Mouse (Mus musculus) C2C12 (cell line): ENCODE data around the gene Slc39a11. TPM values are rescaled to one million over a fixed set of nuclear protein-coding genes. Genes with fewer than 3 reads are reported as not detected.

ENCODE experiments used
- H3K27me3 ChIP-seq: one replicate; pipeline ENCODE4 v1.6.1; 2011; ENCODE audit not compliant: control insufficient read depth, insufficient read depth, insufficient read length
- H3K36me3 ChIP-seq: one replicate; pipeline ENCODE4 v1.6.1; 2011; ENCODE audit not compliant: control insufficient read depth, insufficient read depth
- H3K4me3 ChIP-seq: one replicate; pipeline ENCODE4 v1.5.1; 2011; ENCODE audit warnings: mild to moderate bottlenecking, control low read depth; ENCODE audit not compliant: poor library complexity, insufficient read depth, severe bottlenecking
- H3K79me2 ChIP-seq: one replicate; pipeline ENCODE4 v1.6.1; 2011; ENCODE audit not compliant: control insufficient read depth, insufficient read depth
- H3K79me3 ChIP-seq: one replicate; pipeline ENCODE4 v1.6.1; 2011; ENCODE audit warnings: low read depth, control low read depth
- H3ac ChIP-seq: one replicate; pipeline ENCODE3; 2011; ENCODE audit warnings: low read depth; ENCODE audit not compliant: control insufficient read depth, insufficient read length
- CEBPB ChIP-seq: IDR thresholded peaks from one replicate; pipeline ENCODE4 v1.6.1; 2011; ENCODE audit warnings: low read depth, mild to moderate bottlenecking, control low read depth, moderate library complexity
- CTCF ChIP-seq: IDR thresholded peaks from one replicate; pipeline ENCODE4 v1.5.1; 2011; ENCODE audit not compliant: control insufficient read depth, insufficient read depth, insufficient read length
- FOSL1 ChIP-seq: IDR thresholded peaks from one replicate; pipeline ENCODE4 v1.8.0; 2011; ENCODE audit warnings: mild to moderate bottlenecking, low read length; ENCODE audit not compliant: poor library complexity, insufficient read depth, severe bottlenecking
- MAX ChIP-seq: IDR thresholded peaks from one replicate; pipeline ENCODE4 v1.6.1; 2011; ENCODE audit warnings: mild to moderate bottlenecking, control low read depth
- MYOD1 ChIP-seq: IDR thresholded peaks from one replicate; pipeline ENCODE4 v1.6.1; 2011; ENCODE audit warnings: low read depth; ENCODE audit not compliant: control insufficient read depth, insufficient read length
- MYOG ChIP-seq: IDR thresholded peaks from one replicate; pipeline ENCODE4 v1.6.1; 2011; ENCODE audit not compliant: control insufficient read depth, insufficient read length; ENCODE audit errors: extremely low read depth
- USF1 ChIP-seq: IDR thresholded peaks from one replicate; pipeline ENCODE4 v1.6.1; 2011; ENCODE audit warnings: low read depth, mild to moderate bottlenecking, control low read depth, moderate library complexity
- polyA plus RNA-seq: library from polyadenylated mRNA; unstranded; fragments of >200 nt; fragmentation: generic; extraction: Trizol; gene quantifications from one replicate; pipeline ENCODE4 v1.2.1, GENCODE M21; 2012; ENCODE audit warnings: missing spikeins

Slc39a11 gene
- polyA plus RNA-seq, 1 experiment: 10.0 TPM

- Histone ChIP-seq H3K4me3 (no peak overlapping the region), H3K79me3 (peaks cover 87% of the 10 kb centered on the region), H3K79me2 (peaks cover 100% of the 10 kb centered on the region), H3K27me3 (no peaks in the 10 kb centered on the region), H3ac (no peak overlapping the region), H3K36me3 (peaks cover 52% of the 10 kb centered on the region)
- TF ChIP-seq CTCF (no peak), MYOG (no peak), USF1 (no peak), FOSL1 (no peak), MAX (no peak), CEBPB (no peak), MYOD1 (no peak)
These were observed 27.0 kb upstream of the Slc39a11 start for GRCm38 (mm10) chr11:113676847-113677246.

GRCm38 (mm10) chr11:113674595-113674994, 24.7 kb upstream of the Slc39a11 start:
- H3K27me3 ChIP-seq: no peaks in the 10 kb centered on the region
- TF ChIP-seq MYOG (no peak), CEBPB (no peak), USF1 (no peak), MYOD1 (no peak), MAX (no peak), CTCF (no peak), FOSL1 (no peak)
- H3K36me3 ChIP-seq: peaks cover 63% of the 10 kb centered on the region
- H3K79me2 ChIP-seq: peaks cover 100% of the 10 kb centered on the region
- H3K4me3 ChIP-seq: no peak overlapping the region
- H3ac ChIP-seq: no peak overlapping the region
- H3K79me3 ChIP-seq: peaks cover 81% of the 10 kb centered on the region

- Histone ChIP-seq H3K27me3 (no peaks in the 10 kb centered on the region), H3ac (no peak overlapping the region), H3K36me3 (peaks cover 64% of the 10 kb centered on the region), H3K4me3 (no peak overlapping the region), H3K79me3 (peaks cover 81% of the 10 kb centered on the region), H3K79me2 (peaks cover 100% of the 10 kb centered on the region)
- TF ChIP-seq USF1 (no peak), CTCF (no peak), CEBPB (no peak), FOSL1 (no peak), MAX (no peak), MYOG (no peak), MYOD1 (no peak)
These were observed 23.7 kb upstream of the Slc39a11 start for GRCm38 (mm10) chr11:113673614-113674013.

- Histone ChIP-seq H3K79me3 (peaks cover 66% of the 10 kb centered on the region), H3K36me3 (peaks cover 62% of the 10 kb centered on the region), H3K4me3 (no peak overlapping the region), H3ac (no peak overlapping the region), H3K27me3 (no peaks in the 10 kb centered on the region), H3K79me2 (peaks cover 96% of the 10 kb centered on the region)
- TF ChIP-seq MYOG (no peak), CTCF (no peak), MYOD1 (no peak)
These were observed 19.8 kb upstream of the Slc39a11 start for GRCm38 (mm10) chr11:113669711-113670110.

- no peaks in the 10 kb centered on the region for H3K27me3 ChIP-seq
- H3K4me3 ChIP-seq: no peak overlapping the region
- H3K36me3 ChIP-seq: peaks cover 65% of the 10 kb centered on the region
- TF ChIP-seq FOSL1 (no peak), USF1 (no peak), CTCF (no peak), CEBPB (no peak), MYOD1 (no peak)
- no peak overlapping the region for H3ac ChIP-seq
- H3K79me2 ChIP-seq: peaks cover 96% of the 10 kb centered on the region
- H3K79me3 ChIP-seq: peaks cover 63% of the 10 kb centered on the region
These were observed 19.0 kb upstream of the Slc39a11 start for GRCm38 (mm10) chr11:113668857-113669256.

GRCm38 (mm10) chr11:113667704-113668103, 17.8 kb upstream of the Slc39a11 start:
- Histone ChIP-seq H3ac (no peak overlapping the region), H3K36me3 (peaks cover 63% of the 10 kb centered on the region), H3K4me3 (no peak overlapping the region), H3K79me3 (peaks cover 56% of the 10 kb centered on the region), H3K79me2 (peaks cover 90% of the 10 kb centered on the region), H3K27me3 (no peaks in the 10 kb centered on the region)
- no peak for TF ChIP-seq MAX
- TF ChIP-seq CTCF: no peak
- TF ChIP-seq FOSL1: no peak
